Mouse (Mus musculus): ENCODE measurements around the gene Ccdc175. TPM values are rescaled to one million over a fixed set of nuclear protein-coding genes. Genes with fewer than 3 reads are reported as not detected.

Ccdc175 gene
- polyA plus RNA-seq (2014; fragmentation: Nextera tagmentation; extraction: Ambion mirVana) = not detected in 2 replicates

GRCm38 (mm10) chr12:72184929-72185328, at the start of gene Ccdc175:
Gene Ccdc175, minus strand, starts transcription at chr12:72185029.
- H3K27ac ChIP-seq (ENCODE audit: low read depth, low read length) = no peak within 1 kb of the TSS
- no peaks in the 10 kb centered on the region for H3K36me3 ChIP-seq (ENCODE audit: control insufficient read depth, insufficient read depth, low read length)
- no peaks in the 10 kb centered on the region for H3K27me3 ChIP-seq (ENCODE audit: control insufficient read depth, insufficient read depth, low read length)
- DNase-seq (ENCODE audit: low spot score, missing footprints) (no peak), ATAC-seq (ENCODE audit: low FRiP score) (no peak)
- H3K4me3 ChIP-seq (ENCODE audit: low read depth, low read length) = no peak within 1 kb of the TSS
- no peaks in the 10 kb centered on the region for H3K9me3 ChIP-seq (ENCODE audit: control insufficient read depth, low read length)
- no peak within 1 kb of the TSS for H3K4me2 ChIP-seq
- no peaks in the 10 kb centered on the region for H3K4me1 ChIP-seq (ENCODE audit: control insufficient read depth, insufficient read depth, low read length)
- WGBS = 82% methylated on average over 12 of the region's 12 CpGs
- H3K9ac ChIP-seq (ENCODE audit: low read length) = no peak within 1 kb of the TSS

DNA sequence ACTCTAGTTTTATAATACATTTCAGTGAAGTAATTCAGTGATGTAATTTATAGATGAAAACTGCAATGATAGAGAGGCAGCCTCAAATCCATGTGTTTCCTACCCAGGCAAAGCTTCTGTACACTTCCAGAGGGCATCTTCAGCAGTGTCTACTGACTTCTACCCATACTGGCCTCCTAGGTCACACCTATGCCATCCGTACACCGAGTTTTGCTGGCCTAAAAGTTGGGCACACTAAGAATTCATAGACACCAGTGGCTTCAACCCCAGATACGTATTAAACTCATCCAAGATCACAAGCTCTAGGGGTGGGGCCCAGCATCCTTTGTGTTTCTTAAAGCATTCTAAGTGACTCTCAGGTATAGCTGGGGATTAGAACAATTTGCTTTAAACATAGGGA, 49.3 kb upstream of the Ccdc175 start:
- ATAC-seq (ENCODE audit: low FRiP score) (no peak), DNase-seq (ENCODE audit: low spot score, missing footprints) (no peak)
- Histone ChIP-seq H3K9me3 (ENCODE audit: control insufficient read depth, low read length) (no peaks in the 10 kb centered on the region), H3K36me3 (ENCODE audit: control insufficient read depth, insufficient read depth, low read length) (no peaks in the 10 kb centered on the region), H3K4me1 (ENCODE audit: control insufficient read depth, insufficient read depth, low read length) (0 out of 2 replicates have a peak, but pooled peaks cover 2% of the 10 kb centered on the region), H3K27me3 (ENCODE audit: control insufficient read depth, insufficient read depth, low read length) (no peaks in the 10 kb centered on the region; the same call in 1 of the 2 replicates), H3K4me3 (ENCODE audit: low read depth, low read length) (peak overlapping the region; percentile 61), H3K9ac (ENCODE audit: low read length) (no peak overlapping the region), H3K4me2 (peak overlapping the region; percentile 71), H3K27ac (ENCODE audit: low read depth, low read length) (no peak overlapping the region)
- 92% methylated on average over 3 of the region's 3 CpGs for WGBS

DNA sequence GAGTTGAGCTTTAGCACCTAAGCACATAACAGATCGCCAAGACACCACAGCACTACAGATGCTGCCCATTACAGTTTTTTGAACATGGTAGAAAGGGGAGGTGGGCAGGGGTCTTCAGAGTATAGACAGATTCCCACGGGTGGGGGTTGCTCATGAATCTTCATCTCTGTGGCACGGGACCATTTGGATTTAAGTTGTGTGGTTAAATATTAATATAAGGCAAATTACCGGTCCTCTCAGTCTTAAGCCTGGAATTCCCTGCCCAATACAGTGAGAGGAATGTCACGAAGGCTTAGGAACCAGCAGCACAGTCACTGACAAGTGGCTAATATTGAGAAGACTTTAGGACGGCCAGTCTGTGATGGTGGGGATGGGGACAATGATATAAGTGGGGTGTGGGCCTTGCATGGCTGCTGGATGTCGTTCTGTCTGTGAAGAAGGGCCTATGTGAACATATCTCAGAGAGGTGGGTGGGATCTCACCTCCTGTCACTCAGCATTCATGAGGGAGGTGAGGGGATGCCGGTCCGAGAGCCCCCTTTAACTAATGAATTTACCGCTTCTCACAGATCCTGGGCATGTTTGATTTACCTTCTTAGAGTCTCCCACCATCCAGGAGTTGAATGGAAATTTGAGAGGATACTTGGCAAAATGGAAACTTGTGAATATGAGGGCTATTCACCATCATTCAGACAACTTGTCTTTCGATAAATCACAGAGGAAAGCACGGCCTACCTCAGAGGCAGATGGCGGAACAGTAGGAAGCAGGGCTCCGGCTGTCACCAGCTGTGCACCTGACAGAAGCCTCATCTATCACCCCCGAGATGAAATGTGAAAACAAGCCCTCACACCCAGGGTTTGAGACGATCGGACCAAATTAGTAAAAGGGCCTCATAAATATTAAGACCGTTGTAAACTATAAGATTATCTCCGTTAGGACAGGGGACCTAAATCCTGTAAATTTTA, 48.3 kb upstream of the Ccdc175 start:
- 87% methylated on average over 19 of the region's 19 CpGs for WGBS
- Histone ChIP-seq H3K9ac (ENCODE audit: low read length) (no peak overlapping the region), H3K27ac (ENCODE audit: low read depth, low read length) (no peak overlapping the region), H3K27me3 (ENCODE audit: control insufficient read depth, insufficient read depth, low read length) (no peaks in the 10 kb centered on the region; the same call in 1 of the 2 replicates), H3K4me1 (ENCODE audit: control insufficient read depth, insufficient read depth, low read length) (0 out of 2 replicates have a peak, but pooled peaks cover 2% of the 10 kb centered on the region), H3K36me3 (ENCODE audit: control insufficient read depth, insufficient read depth, low read length) (no peaks in the 10 kb centered on the region), H3K4me3 (ENCODE audit: low read depth, low read length) (no peak overlapping the region; the same call in 1 of the 2 replicates), H3K9me3 (ENCODE audit: control insufficient read depth, low read length) (no peaks in the 10 kb centered on the region), H3K4me2 (peak overlapping the region; percentile 1; the same call in 1 of the 2 replicates)
- DNase-seq (ENCODE audit: low spot score, missing footprints) = peak; percentile 76
- no peak for ATAC-seq (ENCODE audit: low FRiP score)

- no peaks in the 10 kb centered on the region for H3K36me3 ChIP-seq (ENCODE audit: control insufficient read depth, insufficient read depth, low read length)
- 80% methylated on average over 3 of the region's 3 CpGs for WGBS
- 0 out of 2 replicates have a peak, but pooled peaks cover 2% of the 10 kb centered on the region for H3K4me1 ChIP-seq (ENCODE audit: control insufficient read depth, insufficient read depth, low read length)
- no peak overlapping the region for H3K9ac ChIP-seq (ENCODE audit: low read length)
- H3K9me3 ChIP-seq (ENCODE audit: control insufficient read depth, low read length) = no peaks in the 10 kb centered on the region
- ATAC-seq (ENCODE audit: low FRiP score) = no peak
- no peaks in the 10 kb centered on the region; the same call in 1 of the 2 replicates for H3K27me3 ChIP-seq (ENCODE audit: control insufficient read depth, insufficient read depth, low read length)
- H3K27ac ChIP-seq (ENCODE audit: low read depth, low read length) = no peak overlapping the region
- no peak overlapping the region for H3K4me3 ChIP-seq (ENCODE audit: low read depth, low read length)
- H3K4me2 ChIP-seq = no peak overlapping the region
- DNase-seq (ENCODE audit: low spot score, missing footprints) = peak; percentile 37
These were observed 47.3 kb upstream of the Ccdc175 start for GRCm38 (mm10) chr12:72232176-72232575.

DNA sequence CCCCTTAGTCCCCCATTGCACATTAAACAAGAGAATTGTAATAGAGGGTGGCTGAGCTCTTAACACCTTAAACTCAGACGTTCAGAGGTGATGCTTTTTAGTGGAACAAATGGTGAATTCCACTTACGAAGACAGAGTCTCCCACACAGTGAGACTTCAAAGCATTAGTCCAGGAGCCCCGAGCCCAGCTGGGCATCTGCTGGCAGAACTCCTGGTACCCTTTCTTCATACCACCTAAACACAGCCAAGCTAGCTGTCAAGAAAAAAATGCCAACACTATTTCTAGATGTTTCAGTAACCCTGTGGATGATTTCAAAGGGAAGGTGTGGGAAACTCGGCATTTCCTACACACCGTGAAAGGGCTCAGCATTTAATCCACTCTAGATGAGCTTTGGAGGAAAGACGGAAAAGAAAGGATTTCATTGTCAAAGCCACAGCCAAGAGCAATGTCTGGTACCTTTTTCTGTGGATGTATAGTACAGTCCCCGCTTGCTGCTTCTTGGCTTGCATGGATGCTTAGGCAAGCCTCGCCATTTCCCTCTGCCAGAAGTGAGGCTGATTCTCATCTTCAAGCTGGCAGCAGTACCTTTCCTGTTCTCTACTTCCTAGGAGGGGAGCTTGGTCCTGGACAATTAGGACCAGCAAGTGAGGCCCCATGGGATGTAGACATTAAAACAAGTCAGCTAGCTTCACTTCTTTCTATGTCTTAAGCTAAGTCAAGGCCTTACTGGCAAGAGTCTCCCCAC, 44.8 kb upstream of the Ccdc175 start:
- no peaks in the 10 kb centered on the region for H3K4me1 ChIP-seq (ENCODE audit: control insufficient read depth, insufficient read depth, low read length)
- 77% methylated on average over 8 of the region's 8 CpGs for WGBS
- H3K9me3 ChIP-seq (ENCODE audit: control insufficient read depth, low read length) = no peaks in the 10 kb centered on the region

GRCm38 (mm10) chr12:72227731-72228130, 42.9 kb upstream of the Ccdc175 start:
- WGBS = 48% methylated on average over 6 of the region's 6 CpGs
- ATAC-seq (ENCODE audit: low FRiP score) (no peak), DNase-seq (ENCODE audit: low spot score, missing footprints) (peak; percentile 82)
- Histone ChIP-seq H3K4me2 (no peak overlapping the region), H3K27ac (ENCODE audit: low read depth, low read length) (no peak overlapping the region), H3K9me3 (ENCODE audit: control insufficient read depth, low read length) (no peaks in the 10 kb centered on the region), H3K4me3 (ENCODE audit: low read depth, low read length) (no peak overlapping the region), H3K4me1 (ENCODE audit: control insufficient read depth, insufficient read depth, low read length) (no peaks in the 10 kb centered on the region), H3K36me3 (ENCODE audit: control insufficient read depth, insufficient read depth, low read length) (no peaks in the 10 kb centered on the region), H3K27me3 (ENCODE audit: control insufficient read depth, insufficient read depth, low read length) (no peaks in the 10 kb centered on the region), H3K9ac (ENCODE audit: low read length) (no peak overlapping the region)

More for the DNA sequence above, 44.8 kb upstream of the Ccdc175 start:
- H3K27ac ChIP-seq (ENCODE audit: low read depth, low read length) = no peak overlapping the region
- no peaks in the 10 kb centered on the region for H3K27me3 ChIP-seq (ENCODE audit: control insufficient read depth, insufficient read depth, low read length)
- ATAC-seq (ENCODE audit: low FRiP score) = no peak
- H3K4me3 ChIP-seq (ENCODE audit: low read depth, low read length) = no peak overlapping the region
- DNase-seq (ENCODE audit: low spot score, missing footprints) = peak; percentile 47
- no peaks in the 10 kb centered on the region for H3K36me3 ChIP-seq (ENCODE audit: control insufficient read depth, insufficient read depth, low read length)
- H3K4me2 ChIP-seq = no peak overlapping the region
- H3K9ac ChIP-seq (ENCODE audit: low read length) = no peak overlapping the region

GRCm38 (mm10) chr12:72225371-72225770, 40.5 kb upstream of the Ccdc175 start:
- H3K9ac ChIP-seq (ENCODE audit: low read length) = no peak overlapping the region
- H3K36me3 ChIP-seq (ENCODE audit: control insufficient read depth, insufficient read depth, low read length) = 0 out of 2 replicates have a peak, but pooled peaks cover 2% of the 10 kb centered on the region
- no peak overlapping the region for H3K4me3 ChIP-seq (ENCODE audit: low read depth, low read length)
- WGBS = 93% methylated on average over 3 of the region's 3 CpGs
- no peaks in the 10 kb centered on the region for H3K27me3 ChIP-seq (ENCODE audit: control insufficient read depth, insufficient read depth, low read length)
- H3K4me1 ChIP-seq (ENCODE audit: control insufficient read depth, insufficient read depth, low read length) = no peaks in the 10 kb centered on the region
- ATAC-seq (ENCODE audit: low FRiP score) (no peak), DNase-seq (ENCODE audit: low spot score, missing footprints) (peak; percentile 80)
- no peaks in the 10 kb centered on the region for H3K9me3 ChIP-seq (ENCODE audit: control insufficient read depth, low read length)
- H3K4me2 ChIP-seq = no peak overlapping the region
- H3K27ac ChIP-seq (ENCODE audit: low read depth, low read length) = no peak overlapping the region

GRCm38 (mm10) chr12:72223557-72224102, 38.8 kb upstream of the Ccdc175 start:
- 91% methylated on average over 16 of the region's 16 CpGs for WGBS
- Histone ChIP-seq H3K27me3 (ENCODE audit: control insufficient read depth, insufficient read depth, low read length) (no peaks in the 10 kb centered on the region), H3K4me3 (ENCODE audit: low read depth, low read length) (no peak overlapping the region), H3K27ac (ENCODE audit: low read depth, low read length) (no peak overlapping the region), H3K36me3 (ENCODE audit: control insufficient read depth, insufficient read depth, low read length) (peaks cover 5% of the 10 kb centered on the region; the same call in 1 of the 2 replicates), H3K9ac (ENCODE audit: low read length) (no peak overlapping the region), H3K4me1 (ENCODE audit: control insufficient read depth, insufficient read depth, low read length) (no peaks in the 10 kb centered on the region), H3K9me3 (ENCODE audit: control insufficient read depth, low read length) (no peaks in the 10 kb centered on the region), H3K4me2 (no peak overlapping the region)
- no peak for ATAC-seq (ENCODE audit: low FRiP score)
- DNase-seq (ENCODE audit: low spot score, missing footprints) = no peak
